Mouse (Mus musculus) ES-E14 (cell line): ENCODE data around the gene Trio.

Source experiments
- CHD2 ChIP-seq: IDR thresholded peaks from 2 replicates; pipeline ENCODE4 v1.6.1; 2014; ENCODE audit warnings: mild to moderate bottlenecking, low read depth, low read length, inconsistent platforms
- ZC3H11A ChIP-seq: IDR thresholded peaks from 2 replicates; pipeline ENCODE4 v1.6.1; 2012; ENCODE audit warnings: low read depth, mild to moderate bottlenecking, inconsistent platforms, low read length, borderline replicate concordance
- ZNF384 ChIP-seq: IDR thresholded peaks from 2 replicates; pipeline ENCODE4 v1.6.1; 2012; ENCODE audit warnings: low read depth, low read length, inconsistent platforms

DNA sequence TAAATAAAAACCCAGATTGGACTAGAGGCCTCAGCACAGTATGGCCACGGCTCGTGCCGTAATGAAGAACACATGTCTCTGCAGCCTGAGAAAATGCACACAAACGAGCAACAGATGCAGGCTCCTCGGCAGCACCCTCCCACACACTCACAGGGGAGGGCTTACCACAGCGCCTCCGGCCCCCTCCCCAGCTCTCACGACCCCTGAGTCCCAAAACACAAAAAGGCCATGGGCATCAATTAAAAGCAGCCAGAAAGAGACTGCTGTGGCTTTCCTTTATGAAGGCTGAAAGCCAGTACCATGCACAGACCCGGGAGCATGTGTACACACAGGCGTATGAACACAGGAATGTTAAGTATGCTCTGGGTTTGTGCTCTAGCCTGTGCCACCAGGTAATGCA is 245.8 kb downstream of the Trio start:
- TF ChIP-seq CHD2 (no peak), ZC3H11A (no peak), ZNF384 (no peak)
